Mouse (Mus musculus) heart, adult 2 months (tissue): ENCODE results near the gene Usp35.

Experiments
- CTCF ChIP-seq: fragments of 200-600 bp; IDR thresholded peaks from 2 replicates; pipeline ENCODE4 v1.8.1; 2022; ENCODE audit warnings: antibody characterized with exemption, mild to moderate bottlenecking, moderate library complexity
- POLR2A ChIP-seq: fragments of 200-500 bp; IDR thresholded peaks from 2 replicates; pipeline ENCODE4 v1.6.1; 2011; ENCODE audit warnings: mild to moderate bottlenecking, low read depth, low read length, control low read depth; ENCODE audit not compliant: insufficient read depth

DNA sequence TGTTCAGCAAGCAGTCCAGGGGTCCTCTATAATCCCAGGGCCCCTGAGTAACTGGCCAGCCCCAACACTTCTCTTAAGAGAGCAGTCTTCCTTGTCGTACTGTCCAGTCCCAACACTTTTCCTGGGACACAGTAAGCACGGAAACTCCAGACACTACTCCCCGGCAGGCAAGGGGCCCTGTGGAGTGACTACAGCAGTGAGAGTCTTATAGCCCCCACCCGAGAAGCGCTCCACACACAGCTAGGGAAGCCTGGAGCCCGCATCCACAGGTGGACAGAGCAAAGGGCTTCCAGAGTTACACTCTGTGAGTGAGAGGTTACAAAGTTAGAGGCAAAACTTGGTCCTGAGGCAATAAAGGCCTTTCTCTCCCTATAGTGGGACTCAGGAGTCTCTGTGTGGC is 17.6 kb upstream of the Usp35 start:
- TF ChIP-seq POLR2A (no peak), CTCF (no peak)
